Mouse (Mus musculus): ENCODE measurements around the gene Cenpi. TPM values are rescaled to one million over a fixed set of nuclear protein-coding genes. Genes with fewer than 3 reads are reported as not detected.
A peak's percentile ranks its signal among the peaks of the same experiment; 100 is the strongest.

The Cenpi gene
- total and polyA plus RNA-seq, 3 experiments, result 11.6 to 40.9 (median 22.2) TPM

GRCm38 (mm10) chrX:134374190-134374589, 66.3 kb downstream of the Cenpi start:
- no peak for TF ChIP-seq ZNF384 (IDR thresholded peaks at IDR 0.05; ENCODE audit: low read depth, low read length)
- TF ChIP-seq MAX (IDR thresholded peaks at IDR 0.05; ENCODE audit: low read length), result no peak
- TF ChIP-seq USF2 (conservative IDR thresholded peaks at IDR 0.05; ENCODE audit: low read depth, low read length), result no peak
- TF ChIP-seq ELF1 (IDR thresholded peaks at IDR 0.05; ENCODE audit: low read depth, low read length), result peak; percentile 27; the same call in 1 of the 2 replicates
- TF ChIP-seq JUN (IDR thresholded peaks at IDR 0.05; ENCODE audit: insufficient read depth, low read depth, low read length), result peak; percentile 64
- TF ChIP-seq CHD2 (IDR thresholded peaks at IDR 0.05; ENCODE audit: low read length), result peak; percentile 42; the same call in 1 of the 2 replicates
- TF ChIP-seq RAD21 (IDR thresholded peaks at IDR 0.05; ENCODE audit: low read depth, low read length), result no peak
- TF ChIP-seq TCF12 (IDR thresholded peaks at IDR 0.05; ENCODE audit: low read depth, low read length), result no peak
- no peak for TF ChIP-seq NRF1 (IDR thresholded peaks at IDR 0.05; ENCODE audit: low read depth, low read length)
- TF ChIP-seq UBTF (IDR thresholded peaks at IDR 0.05; ENCODE audit: low read depth, low read length), result no peak
- no peak for TF ChIP-seq POLR2A (IDR thresholded peaks at IDR 0.05; ENCODE audit: low read depth, low read length)
- peak; percentile 60; the same call in 1 of the 2 replicates for TF ChIP-seq BHLHE40 (IDR thresholded peaks at IDR 0.05; ENCODE audit: low read depth, low read length)
- TF ChIP-seq POLR2AphosphoS2 (IDR thresholded peaks at IDR 0.05; ENCODE audit: low read depth, low read length), result no peak
- TF ChIP-seq SMC3 (IDR thresholded peaks at IDR 0.05; ENCODE audit: low read depth, low read length), result no peak
- peak; percentile 71; the same call in 1 of the 2 replicates for TF ChIP-seq MEF2A (IDR thresholded peaks at IDR 0.05; ENCODE audit: borderline replicate concordance, low read depth, low read length)
- 0 out of 2 replicates have a peak, but pooled peaks have one; percentile 36 for TF ChIP-seq MAFK (IDR thresholded peaks at IDR 0.05; ENCODE audit: insufficient replicate concordance, low read length)
- TF ChIP-seq IRF4 (IDR thresholded peaks at IDR 0.05; ENCODE audit: low read depth, low read length), result peak; percentile 92
- no peak for TF ChIP-seq ZMIZ1 (IDR thresholded peaks at IDR 0.05; ENCODE audit: low read depth, low read length)
- TF ChIP-seq SIN3A (IDR thresholded peaks at IDR 0.05; ENCODE audit: low read length), result no peak
- TF ChIP-seq MYC (IDR thresholded peaks at IDR 0.05; ENCODE audit: low read depth, low read length), result no peak
- no peak for TF ChIP-seq MAZ (IDR thresholded peaks at IDR 0.05; ENCODE audit: low read depth, low read length)
- peak; percentile 81 for TF ChIP-seq JUND (conservative IDR thresholded peaks at IDR 0.05; ENCODE audit: low read depth, low read length)
- no peak for TF ChIP-seq TBP (conservative IDR thresholded peaks at IDR 0.05; ENCODE audit: low read depth, low read length)
- no peak for TF ChIP-seq PAX5 (IDR thresholded peaks at IDR 0.05; ENCODE audit: low read length)
- no peak for TF ChIP-seq CTCF (conservative IDR thresholded peaks at IDR 0.05 in 1 of 2, IDR thresholded peaks at IDR 0.05 in 1 of 2; ENCODE audit: low read depth in 2 of 2, low read length in 2 of 2)
- TF ChIP-seq USF1 (IDR thresholded peaks at IDR 0.05; ENCODE audit: low read depth, low read length), result no peak
- no peak for TF ChIP-seq ZKSCAN1 (IDR thresholded peaks at IDR 0.05; ENCODE audit: borderline replicate concordance, low read depth, low read length)
- no peak for TF ChIP-seq GABPA (IDR thresholded peaks at IDR 0.05; ENCODE audit: insufficient replicate concordance, low read depth, low read length)
- TF ChIP-seq ZC3H11A (IDR thresholded peaks at IDR 0.05; ENCODE audit: low read depth, low read length), result no peak
- no peak for TF ChIP-seq KAT2A (IDR thresholded peaks at IDR 0.05; ENCODE audit: insufficient replicate concordance, low read length)
- TF ChIP-seq EP300 (IDR thresholded peaks at IDR 0.05; ENCODE audit: low read length), result peak; percentile 88
- TF ChIP-seq CHD1 (IDR thresholded peaks at IDR 0.05; ENCODE audit: low read depth, low read length), result no peak
- no peak; the same call in 1 of the 2 replicates for TF ChIP-seq RCOR1 (conservative IDR thresholded peaks at IDR 0.05; ENCODE audit: low read depth, low read length)
- no peak for TF ChIP-seq E2F4 (IDR thresholded peaks at IDR 0.05; ENCODE audit: insufficient replicate concordance, low read depth, low read length)
- no peak for TF ChIP-seq HCFC1 (IDR thresholded peaks at IDR 0.05; ENCODE audit: low read depth, low read length)
- TF ChIP-seq MXI1 (IDR thresholded peaks at IDR 0.05; ENCODE audit: low read depth, low read length), result no peak
- TF ChIP-seq ETS1 (conservative IDR thresholded peaks at IDR 0.05; ENCODE audit: low read depth, low read length), result peak; percentile 40; the same call in 1 of the 2 replicates
- no peak for TF ChIP-seq NELFE (IDR thresholded peaks at IDR 0.05; ENCODE audit: low read depth, low read length)
- Histone ChIP-seq H3K4me2 (ENCODE audit: insufficient read depth, low read depth, poor library complexity, severe bottlenecking) (peak overlapping the region; percentile 78), H3K9ac (ENCODE audit: insufficient read depth, low read depth) (no peak overlapping the region), H3K36me3 (replicated peaks in 1 of 2; ENCODE audit: control insufficient read depth in 1 of 2, insufficient read depth in 1 of 2, low read length in 1 of 2) (no peaks in the 10 kb centered on the region), H3K27me3 (replicated peaks) (no peaks in the 10 kb centered on the region), H3K79me2 (replicated peaks; ENCODE audit: control insufficient read depth, extremely low read depth, insufficient read depth, poor library complexity, severe bottlenecking) (no peaks in the 10 kb centered on the region), H3K27ac (ENCODE audit: insufficient read depth, low read depth) (no peak overlapping the region), H3K4me3 (replicated peaks in 1 of 3; ENCODE audit: low read depth in 2 of 3, low read length in 2 of 3, poor library complexity in 1 of 3) (no peak overlapping the region), H3K9me3 (replicated peaks; ENCODE audit: low read length) (no peaks in the 10 kb centered on the region), H3K4me1 (ENCODE audit: control insufficient read depth in 1 of 2, insufficient read depth in 2 of 2) (peaks cover 2 to 15% of the 10 kb centered on the region in 2 experiments; a peak in 3 of 4 replicates)
- in situ Hi-C loops (cut with MboI; ENCODE audit: low pct_ligation_motif_present, low pct_unique_long_range_greater_than_20kb, low sequenced_read_pairs), result no loop called here
- DNase-seq (ENCODE audit: extremely low read depth), result peak; percentile 71
- dilution Hi-C loops (cut with MboI; ENCODE audit: extremely low pct_ligation_motif_present, extremely low pct_unique_long_range_greater_than_20kb, low sequenced_read_pairs), result no loop called here
